Mouse (Mus musculus) kidney, postnatal 0 days (tissue): ENCODE data around the gene Arih2. TPM values are rescaled to one million over a fixed set of nuclear protein-coding genes. Genes with fewer than 3 reads are reported as not detected.

Experiments used
- ATAC-seq: fragments of 200-750 bp; cut with Nextera tagmentation; replicated peaks from 2 replicates; pipeline ENCODE4 v1.8.0; 2017; ENCODE audit warnings: low read depth, moderate number of reproducible peaks, moderate TSS enrichment, moderate library complexity; ENCODE audit not compliant: low FRiP score
- DNase-seq: peaks from one replicate; pipeline ENCODE4 v3.0.0-alpha.2; 2016; ENCODE audit warnings: low spot score
- H3K27ac ChIP-seq: fragments of 300-500 bp; sonication (generic); 2 replicates; pipeline ENCODE4 v1.5.1; 2014; ENCODE audit warnings: mild to moderate bottlenecking
- H3K27me3 ChIP-seq: fragments of 300-500 bp; sonication (generic); 2 replicates; pipeline ENCODE4 v1.6.1; 2014; ENCODE audit warnings: low read length, mixed read lengths; ENCODE audit not compliant: insufficient read depth
- H3K36me3 ChIP-seq: fragments of 300-500 bp; sonication (generic); 2 replicates; pipeline ENCODE4 v1.6.1; 2014; ENCODE audit warnings: low read length, mixed read lengths; ENCODE audit not compliant: insufficient read depth
- H3K4me1 ChIP-seq: fragments of 300-500 bp; sonication (generic); replicated peaks from 2 replicates; pipeline ENCODE4 v1.6.1; 2014; ENCODE audit warnings: antibody characterized with exemption, low read length, mixed read lengths; ENCODE audit not compliant: insufficient read depth
- H3K4me2 ChIP-seq: fragments of 300-500 bp; sonication (generic); 2 replicates; pipeline ENCODE4 v1.6.1; 2014; ENCODE audit warnings: mild to moderate bottlenecking, low read length, moderate library complexity, mixed read lengths
- H3K4me3 ChIP-seq: fragments of 300-500 bp; sonication (generic); replicated peaks from 2 replicates; pipeline ENCODE4 v1.5.1; 2014; ENCODE audit warnings: low read depth, low read length
- H3K9ac ChIP-seq: fragments of 300-500 bp; sonication (generic); 2 replicates; pipeline ENCODE4 v1.6.1; 2014; ENCODE audit warnings: low read depth, low read length
- H3K9me3 ChIP-seq: fragments of 300-500 bp; sonication (generic); replicated peaks from 2 replicates; pipeline ENCODE4 v1.6.1; 2016; ENCODE audit warnings: low read length, inconsistent platforms, mixed read lengths
- CTCF ChIP-seq: IDR thresholded peaks from 2 replicates; pipeline ENCODE4 v1.5.1; 2016; ENCODE audit warnings: antibody characterized with exemption, low read depth, mild to moderate bottlenecking, moderate library complexity
- WGBS: fragments of 180-500 bp; shearing (Covaris S2); extraction: QIAGEN DNeasy Blood & Tissue Kit; methylation state at CpG from one replicate; pipeline ENCODE4 v1.1.7; 2014; 5-methylcytosine and 5-hydroxymethylcytosine counted together
- polyA plus RNA-seq: library from polyadenylated mRNA; unstranded; fragments of >200 nt; fragmentation: Nextera tagmentation; extraction: Ambion mirVana; gene quantifications from 2 replicates; pipeline ENCODE4 v1.2.1, GENCODE M21; 2015

The Arih2 gene
- polyA plus RNA-seq, 1 experiment from 2014 or later, result 36.6 TPM

- no peak for DNase-seq
- Histone ChIP-seq H3K27me3 (no peaks in the 10 kb centered on the region), H3K4me3 (no peak overlapping the region), H3K4me2 (no peak overlapping the region), H3K4me1 (peaks cover 4% of the 10 kb centered on the region), H3K27ac (no peak overlapping the region), H3K9me3 (no peaks in the 10 kb centered on the region), H3K9ac (no peak overlapping the region), H3K36me3 (no peaks in the 10 kb centered on the region)
- WGBS, result 79% methylated on average over 10 of the region's 10 CpGs
- ATAC-seq, result no peak
- no peak for TF ChIP-seq CTCF
Observed at GRCm38 (mm10) chr9:108654566-108655464, 5.6 kb upstream of the Arih2 start.

- peak; percentile 36 for DNase-seq
- H3K27ac ChIP-seq, result peak overlapping the region; percentile 97
- WGBS, result 22% methylated on average over 29 of the region's 29 CpGs
Observed at GRCm38 (mm10) chr9:108649561-108650440, 615 bp upstream of the Arih2 start.

GRCm38 (mm10) chr9:108648166-108648565 is 1.0 kb downstream of the Arih2 start:
- DNase-seq (peak; percentile 8), ATAC-seq (no peak)
- no peaks in the 10 kb centered on the region for H3K27me3 ChIP-seq
- peak overlapping the region; percentile 88 for H3K9ac ChIP-seq
- 31% methylated on average over 10 of the region's 10 CpGs for WGBS
- peak overlapping the region; percentile 79 for H3K4me2 ChIP-seq
- H3K36me3 ChIP-seq, result peaks cover 3% of the 10 kb centered on the region; the same call in 1 of the 2 replicates
- peak overlapping the region; percentile 97 for H3K27ac ChIP-seq
- peaks cover 6% of the 10 kb centered on the region for H3K4me1 ChIP-seq
- no peaks in the 10 kb centered on the region for H3K9me3 ChIP-seq
- TF ChIP-seq CTCF, result no peak
- H3K4me3 ChIP-seq, result peak overlapping the region; percentile 98

More at GRCm38 (mm10) chr9:108649561-108650440, 615 bp upstream of the Arih2 start:
- peak overlapping the region; percentile 58 for H3K9ac ChIP-seq
- TF ChIP-seq CTCF, result no peak
- no peaks in the 10 kb centered on the region for H3K27me3 ChIP-seq
- H3K9me3 ChIP-seq, result no peaks in the 10 kb centered on the region
- H3K4me2 ChIP-seq, result peak overlapping the region; percentile 79
- peaks cover 6% of the 10 kb centered on the region for H3K4me1 ChIP-seq
- H3K36me3 ChIP-seq, result no peaks in the 10 kb centered on the region
- peak overlapping the region; percentile 98 for H3K4me3 ChIP-seq
- ATAC-seq, result no peak; the same call in 1 of the 2 replicates

- Histone ChIP-seq H3K9me3 (no peaks in the 10 kb centered on the region), H3K27me3 (no peaks in the 10 kb centered on the region), H3K4me3 (no peak overlapping the region), H3K27ac (no peak overlapping the region), H3K4me2 (no peak overlapping the region), H3K36me3 (peaks cover 17% of the 10 kb centered on the region), H3K4me1 (no peaks in the 10 kb centered on the region), H3K9ac (no peak overlapping the region)
- ATAC-seq, result no peak
- DNase-seq, result no peak
- WGBS, result 86% methylated on average over 2 of the region's 2 CpGs
- TF ChIP-seq CTCF, result no peak
Observed at GRCm38 (mm10) chr9:108639825-108640224, 9.4 kb downstream of the Arih2 start.

DNA sequence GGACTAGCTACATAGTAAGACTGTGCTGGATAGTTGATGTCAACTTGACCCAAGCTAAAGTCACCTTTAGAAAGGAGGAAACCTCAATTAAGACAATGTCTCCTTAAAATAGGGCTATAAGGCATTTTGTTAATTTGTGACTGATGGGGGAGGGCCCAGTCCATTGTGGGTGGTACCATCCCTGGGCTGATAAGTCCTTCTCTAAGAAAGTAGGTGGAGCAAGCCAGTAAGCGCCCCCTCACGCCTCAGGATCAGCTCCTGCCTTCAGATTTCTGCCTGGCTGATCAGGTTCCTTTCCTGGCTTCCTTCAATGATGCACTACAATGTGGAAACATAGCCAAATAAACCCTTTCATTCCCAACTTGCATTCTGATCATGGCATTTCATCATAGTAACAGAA is 13.8 kb downstream of the Arih2 start:
- H3K27me3 ChIP-seq, result no peaks in the 10 kb centered on the region
- H3K4me2 ChIP-seq, result no peak overlapping the region
- 86% methylated on average over 2 of the region's 2 CpGs for WGBS
- ATAC-seq (no peak), DNase-seq (no peak)
- peaks cover 13% of the 10 kb centered on the region; the same call in 1 of the 2 replicates for H3K36me3 ChIP-seq
- no peaks in the 10 kb centered on the region for H3K9me3 ChIP-seq
- H3K9ac ChIP-seq, result no peak overlapping the region
- TF ChIP-seq CTCF, result no peak
- H3K4me1 ChIP-seq, result no peaks in the 10 kb centered on the region
- no peak overlapping the region for H3K4me3 ChIP-seq
- H3K27ac ChIP-seq, result no peak overlapping the region

DNA sequence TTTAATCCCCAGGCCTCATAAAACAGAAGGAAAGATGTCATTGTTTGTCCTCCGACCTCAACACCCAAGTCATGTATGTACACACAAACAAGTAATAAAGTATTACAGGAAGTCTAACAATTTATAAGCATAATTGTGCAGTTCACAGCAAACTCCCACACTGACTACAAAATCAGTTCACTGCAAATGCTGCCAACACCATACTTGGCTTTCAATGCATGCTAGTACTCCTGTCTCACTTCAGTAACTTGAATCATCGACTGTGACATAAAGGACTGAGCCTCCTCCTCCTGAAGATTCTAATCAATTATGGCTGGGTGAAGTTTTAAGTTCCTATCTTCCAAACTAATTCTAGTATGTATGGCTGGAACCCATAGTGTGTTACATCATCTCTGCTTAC is 15.3 kb downstream of the Arih2 start:
- Histone ChIP-seq H3K4me1 (no peaks in the 10 kb centered on the region), H3K4me2 (no peak overlapping the region), H3K27ac (no peak overlapping the region), H3K27me3 (no peaks in the 10 kb centered on the region), H3K4me3 (no peak overlapping the region), H3K36me3 (0 out of 2 replicates have a peak, but pooled peaks cover 12% of the 10 kb centered on the region), H3K9me3 (no peaks in the 10 kb centered on the region), H3K9ac (no peak overlapping the region)
- no peak for DNase-seq
- no peak for ATAC-seq
- WGBS, result 52% methylated on average over 2 of the region's 2 CpGs
- TF ChIP-seq CTCF, result no peak
